Mouse (Mus musculus) small intestine, adult 2 months (tissue): Measurements from ENCODE around the gene Wrap53.

ENCODE experiments used
- CTCF ChIP-seq: fragments of 200-500 bp; IDR thresholded peaks from 2 replicates; pipeline ENCODE4 v1.5.1; 2012; ENCODE audit warnings: low read depth, mild to moderate bottlenecking, control low read depth, inconsistent platforms, low read length, moderate library complexity, mixed read lengths; ENCODE audit not compliant: insufficient replicate concordance, insufficient read length; ENCODE audit errors: extremely low read depth
- POLR2A ChIP-seq: fragments of 200-500 bp; IDR thresholded peaks from 2 replicates; pipeline ENCODE4 v1.6.1; 2012; ENCODE audit warnings: low read depth, mild to moderate bottlenecking, control low read depth, inconsistent platforms, low read length, moderate library complexity

GRCm38 (mm10) chr11:69563373-69563772, 16.7 kb downstream of the Wrap53 start:
- TF ChIP-seq POLR2A, result no peak
- TF ChIP-seq CTCF, result no peak
